Mouse (Mus musculus) ovary, postnatal 10 days (tissue): ENCODE data around the gene Kcng4.

ENCODE experiments used
- DNase-seq: peaks from one replicate; pipeline ENCODE4 v3.0.0; 2022; ENCODE audit warnings: low spot score

Gene Kcng4

GRCm38 (mm10) chr8:119635378-119635777, at the start of gene Kcng4:
TSS of gene Kcng4 (minus strand) at chr8:119635680.
- no peak for DNase-seq

DNA sequence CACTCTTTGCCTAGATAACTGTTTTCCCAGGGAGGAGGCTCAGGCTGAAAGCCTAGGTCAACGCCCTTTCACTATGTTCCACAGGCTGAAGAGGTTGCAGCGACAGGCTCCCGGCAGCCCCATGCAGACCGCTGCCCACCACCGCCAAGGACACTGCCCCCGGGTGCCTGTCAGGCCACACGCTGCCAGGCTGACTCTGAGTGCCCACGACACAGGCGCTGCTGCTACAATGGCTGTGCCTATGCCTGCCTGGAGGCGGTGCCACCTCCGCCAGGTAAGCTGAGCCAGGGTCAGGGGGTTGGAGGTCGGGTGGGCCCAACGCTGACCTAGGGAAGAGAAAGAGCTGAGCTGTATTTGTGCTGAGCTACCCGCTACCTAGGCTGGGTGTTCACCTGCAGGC, 43.7 kb upstream of the Kcng4 start:
- no peak for DNase-seq

- no peak for DNase-seq
These were observed 42.8 kb upstream of the Kcng4 start for GRCm38 (mm10) chr8:119678138-119678843.

GRCm38 (mm10) chr8:119676389-119676788, 40.9 kb upstream of the Kcng4 start:
- peak; percentile 86 for DNase-seq

DNA sequence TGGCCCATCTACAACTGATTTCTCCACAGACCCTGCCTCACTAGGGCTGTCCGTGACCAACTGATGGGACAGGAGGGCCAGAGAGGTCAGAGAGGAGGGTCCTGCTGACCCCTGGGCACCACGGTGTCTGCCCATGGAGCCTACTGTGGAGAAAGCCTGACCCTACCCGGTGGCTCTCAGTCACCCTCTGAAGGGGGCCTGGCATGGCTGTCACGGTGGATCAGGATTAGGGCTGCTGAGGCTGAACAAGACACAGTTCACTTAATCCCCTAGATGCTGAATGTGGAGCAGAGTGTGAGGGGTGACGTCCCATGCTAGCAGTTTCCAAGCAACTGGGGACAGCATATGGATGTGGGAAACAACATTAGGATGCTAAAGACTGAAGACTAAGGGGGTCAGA, 40.0 kb upstream of the Kcng4 start:
- no peak for DNase-seq

DNA sequence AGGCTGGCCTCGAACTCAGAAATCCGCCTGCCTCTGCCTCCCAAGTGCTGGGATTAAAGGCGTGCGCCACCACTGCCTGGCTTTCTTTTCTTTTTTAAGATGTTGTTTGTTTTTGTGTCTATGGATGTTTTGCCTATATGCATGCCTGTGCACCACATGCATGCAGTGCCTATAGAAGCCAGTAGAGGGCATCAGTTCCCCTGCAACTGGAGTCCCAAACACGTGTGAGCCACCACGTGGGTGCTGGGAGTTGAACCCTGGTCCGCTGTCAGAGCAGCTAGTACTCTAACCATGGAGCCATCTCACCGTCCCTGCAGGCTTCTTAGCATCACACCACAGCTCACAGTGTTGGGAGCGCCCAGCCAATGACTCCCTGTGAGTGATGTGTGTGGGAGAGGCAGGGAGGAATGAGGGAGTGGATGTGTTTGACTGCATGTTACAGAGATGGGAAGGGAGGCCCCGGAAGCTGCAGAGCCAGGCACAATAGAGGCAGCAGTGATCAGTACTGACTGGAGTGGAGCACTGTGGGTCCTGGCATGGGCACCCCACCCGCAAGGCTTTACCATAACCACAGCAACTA, 38.6 kb upstream of the Kcng4 start:
- no peak for DNase-seq

- no peak for DNase-seq
These were observed 35.1 kb upstream of the Kcng4 start for GRCm38 (mm10) chr8:119670419-119671091.

DNA sequence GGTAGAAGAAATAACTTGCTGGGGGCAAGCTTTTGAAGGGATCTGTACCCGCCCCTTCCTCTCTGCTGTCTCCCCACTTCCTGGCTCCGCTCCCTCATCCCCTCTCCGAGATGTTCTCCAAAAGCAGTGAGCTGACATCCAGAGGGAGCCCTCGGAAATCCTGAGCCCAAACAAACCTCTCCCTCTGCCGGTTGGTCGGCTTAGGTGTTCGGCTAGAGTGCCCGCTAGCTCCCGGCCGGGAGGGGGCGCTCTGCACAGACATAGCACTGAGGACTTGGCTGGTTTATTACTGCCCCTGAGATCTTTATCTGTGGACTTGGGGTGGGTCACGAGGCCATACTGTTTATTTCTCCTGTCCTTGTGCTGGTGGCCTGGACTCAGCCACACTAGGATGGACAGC, 33.8 kb upstream of the Kcng4 start:
- DNase-seq = no peak

DNA sequence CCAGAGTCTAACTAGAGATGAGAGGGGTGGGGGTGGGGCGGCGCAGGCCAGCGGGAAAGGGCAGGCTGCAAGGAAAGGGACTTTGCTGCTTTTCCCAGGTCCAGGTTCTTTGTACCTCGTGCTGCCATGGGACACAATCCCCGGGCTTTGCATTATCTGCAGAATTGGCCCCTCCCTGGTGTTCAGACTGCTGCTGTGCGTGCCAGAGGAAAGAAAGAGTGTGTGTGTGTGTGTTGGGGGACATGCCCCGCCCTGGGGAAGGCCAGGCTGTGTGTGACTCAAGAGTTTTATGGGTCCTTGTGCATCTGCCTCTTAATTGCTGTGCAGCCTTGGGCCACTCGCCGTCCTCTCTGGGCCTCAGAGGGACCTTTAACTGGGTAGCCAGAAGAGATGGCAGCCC, 33.0 kb upstream of the Kcng4 start:
- no peak for DNase-seq

GRCm38 (mm10) chr8:119666219-119666951, 30.9 kb upstream of the Kcng4 start, which contains the start of gene Wfdc1:
TSS of gene Wfdc1 (plus strand) at chr8:119666365.
- no peak for DNase-seq

GRCm38 (mm10) chr8:119665270-119665669, 29.8 kb upstream of the Kcng4 start:
- peak; percentile 42 for DNase-seq

DNA sequence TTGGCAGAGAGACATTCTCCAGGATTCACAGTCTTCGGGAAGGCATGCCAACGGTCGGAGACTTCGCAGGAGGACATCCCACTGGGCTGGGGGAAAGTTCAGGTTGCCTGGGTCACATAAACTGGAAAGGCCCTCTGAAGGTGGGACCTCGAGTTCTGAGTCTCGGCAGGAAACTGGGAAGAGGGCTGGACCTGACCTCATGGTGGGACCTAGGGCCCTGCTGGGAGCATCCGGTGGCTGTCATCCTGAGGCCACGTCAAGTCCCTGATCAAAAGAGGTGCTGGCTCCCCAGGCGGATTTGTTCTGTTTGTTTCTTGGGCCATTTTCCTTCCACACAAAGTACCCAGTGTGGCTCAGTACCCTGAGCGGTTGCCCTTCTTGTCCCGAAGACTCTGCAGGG, 28.0 kb upstream of the Kcng4 start:
- DNase-seq = no peak

DNA sequence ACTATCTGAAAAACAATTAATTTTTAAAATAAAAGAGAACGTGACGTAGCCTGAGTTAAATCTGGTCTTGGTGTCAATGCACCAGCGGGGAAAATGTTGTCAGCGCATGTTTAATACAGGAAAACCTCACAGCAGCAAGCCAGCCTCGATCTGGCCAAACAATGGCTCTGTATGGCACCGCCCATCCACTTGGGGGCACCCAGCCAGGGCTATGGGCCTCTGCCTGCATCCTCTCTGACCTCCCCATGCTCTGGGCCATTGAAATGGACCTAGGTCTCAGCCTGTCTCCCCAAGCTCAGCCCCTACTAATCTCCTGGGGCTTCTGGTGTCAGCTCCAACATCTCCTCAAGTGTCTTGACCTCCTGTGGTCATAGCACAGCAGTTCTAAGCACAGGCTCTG, 26.4 kb upstream of the Kcng4 start:
- no peak for DNase-seq

GRCm38 (mm10) chr8:119661081-119661480, 25.6 kb upstream of the Kcng4 start:
- DNase-seq = no peak

GRCm38 (mm10) chr8:119656709-119657464, 21.4 kb upstream of the Kcng4 start:
- DNase-seq = no peak

- no peak for DNase-seq
These were observed 15.8 kb upstream of the Kcng4 start for GRCm38 (mm10) chr8:119651324-119651723.

GRCm38 (mm10) chr8:119646846-119647245, 11.4 kb upstream of the Kcng4 start:
- DNase-seq = no peak

DNA sequence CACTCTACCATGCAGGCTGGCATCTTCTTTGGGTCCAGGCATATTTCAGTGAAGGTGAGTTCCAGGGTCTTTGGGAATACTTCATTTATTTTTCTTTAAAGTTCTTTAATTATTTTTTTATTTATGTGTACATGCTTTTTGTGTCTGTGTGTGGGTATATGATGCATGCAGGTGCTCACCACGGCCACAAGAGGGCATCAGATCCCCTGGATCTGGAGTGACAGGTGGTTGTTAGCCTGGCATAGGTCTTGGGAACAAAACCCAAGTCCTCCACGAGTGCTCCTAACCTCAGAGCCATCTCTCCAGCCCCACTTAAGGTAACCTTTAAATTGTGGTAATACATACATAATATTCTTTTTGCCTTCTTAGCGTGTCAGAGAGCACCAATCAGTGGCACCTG, 10.7 kb upstream of the Kcng4 start:
- DNase-seq = no peak

GRCm38 (mm10) chr8:119644981-119645597, 9.6 kb upstream of the Kcng4 start:
- no peak for DNase-seq

DNA sequence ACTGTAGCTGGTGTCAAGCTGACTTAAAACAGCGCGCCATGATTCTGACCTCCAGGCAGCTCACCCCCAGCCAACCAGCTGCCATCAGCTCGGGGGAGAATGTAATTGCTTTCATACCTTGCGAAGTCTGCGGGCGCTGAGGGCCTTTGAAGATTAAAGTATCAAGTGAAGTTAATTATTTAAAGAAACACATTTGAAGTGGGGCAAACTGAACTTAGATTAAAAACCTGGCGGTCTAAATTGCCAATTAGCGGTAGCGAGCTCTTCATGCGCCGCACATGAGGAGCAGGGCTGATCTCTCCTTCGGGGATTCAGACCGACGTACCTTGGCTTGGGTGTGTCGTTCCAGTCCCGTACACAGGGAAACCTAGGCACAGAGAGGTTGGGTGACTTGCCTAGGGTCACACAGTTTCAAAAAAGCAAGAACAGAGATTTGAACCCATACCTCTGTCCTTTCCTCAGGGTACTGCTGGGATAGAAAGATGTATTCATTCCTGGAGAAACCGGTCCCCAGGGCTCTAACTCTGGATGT, 9.0 kb upstream of the Kcng4 start:
- DNase-seq = no peak

DNA sequence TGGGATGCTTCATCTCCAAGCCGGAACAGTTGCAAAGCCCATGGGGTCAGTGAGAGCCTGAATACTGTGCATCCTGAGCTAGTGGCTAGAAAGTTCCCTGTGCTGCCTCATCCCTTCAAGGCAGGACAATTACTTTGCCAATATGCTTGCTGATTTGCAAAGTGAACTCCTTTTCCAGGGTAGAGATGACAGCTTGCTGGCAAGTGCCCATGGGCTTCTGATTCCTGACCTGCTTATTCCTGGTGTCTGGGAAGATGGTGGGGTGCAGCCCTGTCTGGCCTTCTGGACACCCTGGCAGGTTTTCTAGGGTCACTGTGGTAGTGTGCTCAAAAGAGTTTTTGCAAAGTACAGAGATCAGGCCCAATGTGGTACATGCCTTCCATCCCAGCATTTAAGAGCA, 7.5 kb upstream of the Kcng4 start:
- no peak for DNase-seq
